Mouse (Mus musculus): ENCODE measurements around the gene Rassf1. TPM values are rescaled to one million over a fixed set of nuclear protein-coding genes. Genes with fewer than 3 reads are reported as not detected.

Gene Rassf1
- total RNA-seq, 1 experiment from 2014 or later: 78.2 TPM

GRCm38 (mm10) chr9:107538711-107539110, 12.6 kb upstream of the Rassf1 start:
- no peak for ATAC-seq (ENCODE audit: extremely low read depth, insufficient number of reproducible peaks, low FRiP score, poor library complexity, severe bottlenecking)

GRCm38 (mm10) chr9:107539940-107540339, 11.4 kb upstream of the Rassf1 start:
- no peak for ATAC-seq (ENCODE audit: extremely low read depth, insufficient number of reproducible peaks, low FRiP score, poor library complexity, severe bottlenecking)

DNA sequence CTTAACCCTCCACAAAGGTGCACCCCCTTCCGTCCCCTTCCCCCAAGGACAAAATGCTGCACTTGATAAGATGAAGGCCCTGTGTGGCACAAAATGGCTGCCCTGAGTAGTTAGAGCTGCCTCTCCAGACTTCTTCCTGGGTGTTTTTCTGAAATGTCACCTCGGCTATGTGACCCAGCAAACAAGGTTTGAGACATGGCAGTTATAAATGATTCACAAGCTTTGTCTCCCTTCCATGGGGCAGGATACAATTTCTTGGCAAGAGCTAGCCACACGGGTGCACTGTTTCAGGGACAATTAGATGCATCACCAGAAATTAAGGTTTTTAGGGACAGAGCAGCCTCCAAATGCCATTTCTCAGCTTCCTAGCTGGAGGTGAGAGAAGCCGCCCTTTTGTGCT, 10.9 kb upstream of the Rassf1 start:
- no peak for ATAC-seq (ENCODE audit: extremely low read depth, insufficient number of reproducible peaks, low FRiP score, poor library complexity, severe bottlenecking)

DNA sequence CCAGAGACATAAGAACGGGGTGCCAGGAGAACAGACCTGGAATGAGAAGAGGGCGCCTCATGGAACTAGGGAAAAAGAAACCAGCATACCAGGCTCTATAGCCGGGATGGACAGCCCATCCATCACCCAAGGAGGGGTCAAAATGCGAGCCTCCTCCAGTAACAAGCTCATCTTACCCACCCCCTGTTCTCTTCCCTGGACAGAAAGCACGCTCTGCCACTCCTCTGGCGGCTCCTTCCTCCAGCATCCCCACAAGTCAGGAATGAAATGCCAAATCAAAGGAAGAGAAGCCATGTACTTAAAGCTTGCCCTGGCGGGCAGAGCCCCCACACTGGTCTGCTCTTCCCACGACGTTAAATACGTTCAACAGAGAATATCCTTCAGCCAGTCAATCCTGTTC, 10.3 kb upstream of the Rassf1 start:
- ATAC-seq (ENCODE audit: extremely low read depth, insufficient number of reproducible peaks, low FRiP score, poor library complexity, severe bottlenecking): no peak

- ATAC-seq (ENCODE audit: extremely low read depth, insufficient number of reproducible peaks, low FRiP score, poor library complexity, severe bottlenecking): peak; percentile 78
These were observed 9.6 kb upstream of the Rassf1 start, which contains the start of the genes Cyb561d2 and Nprl2 for GRCm38 (mm10) chr9:107541474-107542351. TSS of gene Cyb561d2 (minus strand) at chr9:107542193. TSS of gene Nprl2 (plus strand) at chr9:107542226.

GRCm38 (mm10) chr9:107542352-107542686, 9.0 kb upstream of the Rassf1 start:
- ATAC-seq (ENCODE audit: extremely low read depth, insufficient number of reproducible peaks, low FRiP score, poor library complexity, severe bottlenecking): no peak

GRCm38 (mm10) chr9:107542721-107543120, 8.6 kb upstream of the Rassf1 start:
- no peak for ATAC-seq (ENCODE audit: extremely low read depth, insufficient number of reproducible peaks, low FRiP score, poor library complexity, severe bottlenecking)

DNA sequence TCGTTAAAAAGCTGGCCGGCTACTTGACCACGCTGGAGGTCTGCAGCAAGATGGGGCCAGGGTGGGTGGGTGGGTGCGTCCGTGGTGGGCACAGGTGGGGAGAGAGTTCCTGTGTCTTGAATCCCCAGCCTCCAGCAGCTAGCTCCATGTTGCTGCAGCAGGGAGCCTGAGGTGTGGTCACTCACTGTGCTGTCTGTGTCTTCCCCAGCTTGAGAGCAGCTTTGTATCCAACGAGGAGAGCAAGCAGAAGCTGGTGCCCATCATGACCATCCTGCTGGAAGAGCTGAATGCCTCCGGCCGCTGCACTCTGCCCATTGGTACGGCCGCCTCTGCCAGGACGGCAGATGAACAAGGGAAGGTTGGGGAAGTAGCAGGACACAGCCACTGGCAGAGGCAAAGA, 8.1 kb upstream of the Rassf1 start:
- ATAC-seq (ENCODE audit: extremely low read depth, insufficient number of reproducible peaks, low FRiP score, poor library complexity, severe bottlenecking): no peak

DNA sequence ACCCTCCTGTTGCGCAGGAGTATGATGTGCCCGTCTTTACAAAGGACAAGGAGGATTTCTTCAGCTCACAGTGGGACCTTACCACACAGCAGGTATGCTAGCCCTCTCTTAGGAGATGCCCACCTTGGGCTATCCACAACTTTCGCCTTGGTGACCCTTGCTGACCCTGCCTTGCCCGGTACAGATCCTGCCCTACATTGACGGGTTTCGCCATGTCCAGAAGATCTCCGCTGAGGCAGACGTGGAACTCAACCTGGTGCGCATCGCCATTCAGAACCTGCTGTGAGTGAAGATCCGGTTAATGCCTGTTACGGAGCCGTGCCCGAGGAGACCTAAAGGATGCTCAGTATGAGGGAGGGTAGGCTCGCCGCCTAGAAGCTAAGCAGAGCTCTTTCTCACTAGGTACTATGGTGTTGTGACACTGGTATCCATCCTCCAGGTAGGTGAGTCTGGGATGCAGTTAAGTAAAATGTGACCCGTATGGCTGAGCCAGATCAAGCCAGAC, 7.1 kb upstream of the Rassf1 start:
- ATAC-seq (ENCODE audit: extremely low read depth, insufficient number of reproducible peaks, low FRiP score, poor library complexity, severe bottlenecking): no peak

DNA sequence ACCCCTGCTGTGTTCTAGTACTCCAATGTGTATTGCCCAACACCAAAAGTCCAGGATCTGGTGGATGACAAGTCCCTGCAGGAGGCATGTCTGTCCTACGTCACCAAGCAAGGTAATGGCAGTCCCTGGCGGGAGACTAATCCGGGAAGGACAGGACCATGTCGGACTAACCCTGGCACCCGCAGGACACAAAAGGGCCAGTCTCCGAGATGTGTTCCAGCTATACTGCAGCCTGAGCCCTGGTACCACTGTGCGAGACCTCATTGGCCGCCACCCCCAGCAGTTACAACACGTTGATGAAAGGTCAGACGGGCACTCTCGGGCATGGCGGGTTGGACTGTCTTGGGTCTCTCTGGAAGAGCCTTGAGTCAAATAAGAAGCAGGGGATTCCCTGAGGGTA, 6.6 kb upstream of the Rassf1 start:
- no peak for ATAC-seq (ENCODE audit: extremely low read depth, insufficient number of reproducible peaks, low FRiP score, poor library complexity, severe bottlenecking)

DNA sequence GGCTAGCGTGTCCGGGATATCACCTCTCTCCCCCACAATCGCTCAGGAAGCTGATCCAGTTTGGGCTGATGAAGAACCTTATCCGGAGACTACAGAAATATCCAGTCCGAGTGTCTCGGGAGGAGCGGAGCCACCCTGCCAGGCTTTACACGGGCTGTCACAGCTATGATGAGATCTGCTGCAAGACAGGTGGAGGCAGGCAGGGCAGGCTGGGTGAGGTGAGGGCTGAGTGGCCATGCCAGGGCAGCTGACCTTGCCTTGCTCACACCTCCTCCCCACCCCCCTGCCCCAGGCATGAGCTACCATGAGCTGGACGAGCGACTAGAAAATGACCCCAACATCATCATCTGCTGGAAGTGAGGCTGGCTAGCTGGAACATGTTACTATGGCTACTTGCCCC, 6.2 kb upstream of the Rassf1 start:
- no peak for ATAC-seq (ENCODE audit: extremely low read depth, insufficient number of reproducible peaks, low FRiP score, poor library complexity, severe bottlenecking)

DNA sequence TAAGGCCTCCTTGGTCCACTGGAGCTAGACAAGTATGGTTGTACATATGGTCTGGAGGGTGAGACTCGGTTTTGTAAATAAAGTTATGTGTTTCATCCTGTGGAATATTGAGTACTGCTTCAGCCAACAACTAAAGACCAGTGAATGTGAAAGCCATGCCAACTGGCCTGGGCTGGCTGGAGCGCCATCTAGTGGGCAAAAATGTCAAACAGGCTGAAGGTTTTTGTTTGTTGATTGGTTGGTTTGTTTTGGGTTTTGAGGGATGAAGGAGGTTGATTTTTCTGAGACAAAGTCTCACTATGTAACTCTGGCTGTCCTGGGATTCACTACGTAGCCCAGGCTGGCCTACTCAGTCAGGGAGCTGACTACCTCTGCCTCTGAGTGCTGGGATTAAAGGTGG, 5.8 kb upstream of the Rassf1 start:
- ATAC-seq (ENCODE audit: extremely low read depth, insufficient number of reproducible peaks, low FRiP score, poor library complexity, severe bottlenecking): peak; percentile 17; the same call in 1 of the 2 replicates

GRCm38 (mm10) chr9:107547026-107547425, 4.3 kb upstream of the Rassf1 start, which contains the start of gene Zmynd10:
TSS of gene Zmynd10 (plus strand) at chr9:107547298.
- ATAC-seq (ENCODE audit: extremely low read depth, insufficient number of reproducible peaks, low FRiP score, poor library complexity, severe bottlenecking): peak; percentile 45

DNA sequence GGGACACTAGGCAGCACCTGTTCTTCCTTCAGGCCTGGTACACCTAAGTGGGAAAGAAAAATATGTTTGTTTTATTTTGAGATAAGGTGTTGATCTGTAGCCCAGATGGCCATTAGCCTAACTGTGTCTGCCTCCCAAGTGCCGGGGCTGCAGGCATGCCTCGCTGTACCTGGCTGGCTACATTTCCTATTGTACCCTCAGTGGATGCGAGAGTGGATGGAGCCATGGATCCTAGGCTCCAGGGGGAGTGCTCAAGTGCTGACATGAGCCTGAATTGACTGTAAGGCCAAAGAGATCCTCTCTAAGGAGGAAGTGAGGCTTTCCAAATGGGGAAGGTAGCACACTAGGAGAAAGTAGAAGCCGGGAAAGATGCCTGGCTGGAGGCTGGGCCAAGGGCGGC, 3.4 kb upstream of the Rassf1 start:
- ATAC-seq (ENCODE audit: extremely low read depth, insufficient number of reproducible peaks, low FRiP score, poor library complexity, severe bottlenecking): no peak

DNA sequence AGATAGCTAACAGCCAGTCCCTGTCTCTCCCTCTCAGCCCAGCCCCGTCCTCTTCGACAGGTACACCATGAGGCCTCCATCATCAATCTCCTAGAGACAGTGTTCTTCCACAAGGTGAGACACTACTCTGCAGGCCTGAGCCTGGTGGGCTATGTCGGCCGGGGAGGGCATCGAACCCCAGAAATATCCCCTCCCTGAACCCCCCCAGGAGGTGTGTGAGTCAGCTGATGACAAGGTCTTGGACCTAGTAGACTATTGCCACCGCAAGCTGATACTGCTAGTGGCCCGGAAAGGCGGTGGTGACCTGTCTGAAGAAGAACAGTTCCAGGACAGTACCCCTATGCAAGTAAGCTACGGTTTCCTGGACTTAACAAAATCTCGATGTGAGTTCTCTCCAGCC, 2.5 kb upstream of the Rassf1 start:
- ATAC-seq (ENCODE audit: extremely low read depth, insufficient number of reproducible peaks, low FRiP score, poor library complexity, severe bottlenecking): no peak

DNA sequence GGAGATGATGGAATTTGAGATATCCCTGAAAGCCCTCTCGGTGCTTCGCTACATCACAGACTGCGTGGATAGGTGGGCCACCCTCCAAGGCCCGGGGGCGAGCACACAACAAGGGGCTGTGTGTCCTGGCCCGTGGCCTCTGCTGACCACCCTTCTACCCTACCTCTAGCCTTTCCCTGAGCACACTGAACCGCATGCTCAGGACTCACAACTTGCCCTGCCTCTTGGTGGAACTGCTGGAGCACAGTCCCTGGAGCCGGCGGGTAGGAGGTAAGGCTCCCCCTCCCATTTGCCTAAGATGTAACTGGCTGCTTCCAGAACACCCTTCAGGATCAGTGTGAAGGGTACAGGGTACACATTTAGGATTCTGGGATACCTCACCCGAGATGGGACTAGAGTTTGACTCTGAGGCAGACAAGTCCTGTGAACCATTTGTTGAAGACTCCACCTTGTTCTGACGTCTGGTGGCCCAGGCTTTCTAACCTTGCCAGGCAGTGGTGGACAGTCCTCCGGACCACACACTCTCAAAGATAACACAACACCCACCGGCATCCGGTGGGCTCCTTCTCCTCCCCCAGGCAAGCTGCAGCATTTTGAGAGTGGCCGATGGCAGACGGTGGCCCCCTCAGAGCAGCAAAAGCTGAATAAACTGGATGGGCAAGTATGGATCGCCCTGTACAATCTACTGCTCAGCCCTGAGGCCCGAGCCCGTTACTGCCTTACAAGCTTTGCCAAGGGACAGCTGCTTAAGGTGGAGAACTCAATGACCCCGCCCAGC, 1.9 kb upstream of the Rassf1 start:
- no peak for ATAC-seq (ENCODE audit: extremely low read depth, insufficient number of reproducible peaks, low FRiP score, poor library complexity, severe bottlenecking)

DNA sequence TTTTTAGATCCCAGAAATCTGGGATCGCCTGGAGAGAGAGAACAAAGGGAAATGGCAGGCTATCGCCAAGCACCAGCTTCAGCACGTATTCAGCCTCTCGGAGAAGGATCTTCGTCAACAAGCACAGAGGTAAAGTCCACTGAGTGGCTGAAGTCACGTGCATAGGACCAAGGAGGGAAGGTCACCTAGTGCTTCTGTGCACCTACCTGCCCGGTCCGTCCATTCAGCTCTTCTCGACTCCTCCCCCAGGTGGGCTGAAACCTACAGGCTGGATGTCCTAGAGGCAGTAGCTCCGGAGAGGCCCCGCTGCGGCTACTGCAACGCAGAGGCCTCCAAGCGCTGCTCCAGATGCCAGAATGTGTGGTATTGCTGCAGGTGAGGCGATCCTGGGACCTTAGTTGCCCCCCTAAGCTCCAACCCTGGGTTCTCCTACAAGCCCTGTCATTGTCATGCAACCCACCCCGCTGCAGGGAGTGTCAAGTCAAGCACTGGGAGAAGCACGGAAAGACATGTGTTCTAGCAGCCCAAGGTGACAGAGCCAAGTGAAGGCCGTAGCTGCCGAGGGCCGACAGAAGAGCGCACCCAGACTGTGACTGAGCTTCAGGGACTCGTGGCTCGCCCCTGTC, 751 bp upstream of the Rassf1 start:
- no peak for ATAC-seq (ENCODE audit: extremely low read depth, insufficient number of reproducible peaks, low FRiP score, poor library complexity, severe bottlenecking)

DNA sequence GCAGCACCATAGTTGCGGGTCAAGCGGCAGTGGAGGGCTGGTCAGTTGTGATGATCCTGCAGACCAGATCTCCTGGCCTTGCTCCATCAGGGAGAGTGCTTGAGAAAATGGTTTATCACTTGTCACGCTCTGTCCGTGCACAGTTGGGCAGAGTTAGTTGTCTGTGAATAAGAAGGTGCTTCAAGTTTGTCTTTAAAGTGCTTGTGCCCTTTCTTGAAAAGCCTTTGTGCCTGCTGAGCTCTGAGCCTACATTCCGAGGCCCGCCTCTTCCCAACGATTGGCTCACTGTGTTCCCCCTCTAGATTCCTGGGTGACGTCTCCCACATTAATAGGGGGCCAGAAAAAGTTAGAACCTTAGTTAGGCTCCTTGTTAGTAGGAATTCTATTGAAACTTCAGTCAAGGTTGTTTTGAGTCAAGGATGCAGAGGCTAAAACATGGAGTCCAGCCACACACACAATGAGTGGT, 568 bp downstream of the Rassf1 start:
- no peak for ATAC-seq (ENCODE audit: extremely low read depth, insufficient number of reproducible peaks, low FRiP score, poor library complexity, severe bottlenecking)

GRCm38 (mm10) chr9:107552690-107553393, 1.5 kb downstream of the Rassf1 start:
- ATAC-seq (ENCODE audit: extremely low read depth, insufficient number of reproducible peaks, low FRiP score, poor library complexity, severe bottlenecking): no peak
